Mouse (Mus musculus) CH12.LX (cell line): ENCODE results near the gene Prom2. TPM values are rescaled to one million over a fixed set of nuclear protein-coding genes. Genes with fewer than 3 reads are reported as not detected.

Source experiments
- DNase-seq: peaks from one replicate; pipeline ENCODE4 v3.0.0-alpha.2; 2013; ENCODE audit errors: extremely low read depth
- H3K27ac ChIP-seq: 2 replicates; pipeline ENCODE4 v1.5.1; 2012; ENCODE audit warnings: low read depth, mild to moderate bottlenecking, control low read depth, moderate library complexity; ENCODE audit not compliant: insufficient read depth
- H3K27me3 ChIP-seq: replicated peaks from 2 replicates; pipeline ENCODE3; 2012; ENCODE audit warnings: inconsistent platforms
- H3K36me3 ChIP-seq, 2 experiments: replicated peaks in 1 of 2; 2 replicates each; pipeline versions ENCODE3 to v1.6.1; 2012; ENCODE audit warnings: inconsistent platforms in 1 of 2, low read length in 1 of 2, mild to moderate bottlenecking in 1 of 2, mixed read lengths in 1 of 2, moderate library complexity in 1 of 2; ENCODE audit not compliant: control insufficient read depth in 1 of 2, insufficient read depth in 1 of 2
- H3K4me1 ChIP-seq, 2 experiments: 2 replicates each; pipeline ENCODE4 v1.6.1; 2012; ENCODE audit warnings: inconsistent platforms in 1 of 2, moderate library complexity in 1 of 2; ENCODE audit not compliant: insufficient read depth in 2 of 2, control insufficient read depth in 1 of 2
- H3K4me2 ChIP-seq: 2 replicates; pipeline ENCODE4 v1.6.1; 2012; ENCODE audit warnings: low read depth, mild to moderate bottlenecking, control low read depth; ENCODE audit not compliant: poor library complexity, insufficient read depth, severe bottlenecking
- H3K4me3 ChIP-seq, 3 experiments: fragments of 150-350 bp in 1 of 3; sonication (generic) in 1 of 3; replicated peaks in 1 of 3; 2 replicates each; pipeline versions ENCODE3 to v1.5.1; 2011 to 2012; ENCODE audit warnings: low read depth in 2 of 3, low read length in 2 of 3, mild to moderate bottlenecking in 2 of 3, moderate library complexity in 2 of 3, control low read depth in 1 of 3, improper control_type of control experiment in 1 of 3, inconsistent platforms in 1 of 3, mixed read lengths in 1 of 3; ENCODE audit not compliant: poor library complexity in 1 of 3
- H3K79me2 ChIP-seq: replicated peaks from 2 replicates; pipeline ENCODE4 v1.6.1; 2012; ENCODE audit warnings: mild to moderate bottlenecking, moderate library complexity; ENCODE audit not compliant: control insufficient read depth, poor library complexity, insufficient read depth, severe bottlenecking; ENCODE audit errors: extremely low read depth
- H3K9ac ChIP-seq: 2 replicates; pipeline ENCODE4 v1.6.1; 2012; ENCODE audit warnings: low read depth, mild to moderate bottlenecking, control low read depth, moderate library complexity; ENCODE audit not compliant: insufficient read depth
- H3K9me3 ChIP-seq: replicated peaks from 2 replicates; pipeline ENCODE3; 2012; ENCODE audit warnings: low read length, inconsistent platforms, mixed read lengths
- BHLHE40 ChIP-seq: IDR thresholded peaks from 2 replicates; pipeline ENCODE4 v1.6.1; 2011; ENCODE audit warnings: mild to moderate bottlenecking, low read depth, low read length, improper control_type of control experiment
- CHD1 ChIP-seq: IDR thresholded peaks from 2 replicates; pipeline ENCODE4 v1.6.1; 2012; ENCODE audit warnings: low read depth, low read length, improper control_type of control experiment, inconsistent platforms
- ELF1 ChIP-seq: IDR thresholded peaks from 2 replicates; pipeline ENCODE4 v1.6.1; 2014; ENCODE audit warnings: low read depth, mild to moderate bottlenecking, inconsistent platforms, low read length, improper control_type of control experiment
- ETS1 ChIP-seq: conservative IDR thresholded peaks from 2 replicates; pipeline ENCODE4 v1.6.1; 2012; ENCODE audit warnings: low read depth, mild to moderate bottlenecking, inconsistent platforms, low read length, improper control_type of control experiment, moderate library complexity
- GABPA ChIP-seq: IDR thresholded peaks from 2 replicates; pipeline ENCODE4 v1.6.1; 2012; ENCODE audit warnings: low read depth, low read length, improper control_type of control experiment, inconsistent platforms; ENCODE audit not compliant: insufficient replicate concordance
- JUN ChIP-seq: IDR thresholded peaks from 2 replicates; pipeline ENCODE4 v1.6.1; 2011; ENCODE audit warnings: low read depth, mild to moderate bottlenecking, low read length, improper control_type of control experiment, moderate library complexity; ENCODE audit not compliant: insufficient read depth
- MAX ChIP-seq: IDR thresholded peaks from 2 replicates; pipeline ENCODE4 v1.6.1; 2011; ENCODE audit warnings: low read length, improper control_type of control experiment
- MEF2A ChIP-seq: IDR thresholded peaks from 2 replicates; pipeline ENCODE4 v1.6.1; 2014; ENCODE audit warnings: low read depth, mild to moderate bottlenecking, inconsistent platforms, low read length, improper control_type of control experiment, borderline replicate concordance
- MXI1 ChIP-seq: IDR thresholded peaks from 2 replicates; pipeline ENCODE4 v1.6.1; 2011; ENCODE audit warnings: mild to moderate bottlenecking, low read depth, low read length, improper control_type of control experiment
- MYC ChIP-seq: IDR thresholded peaks from 2 replicates; pipeline ENCODE4 v1.6.1; 2011; ENCODE audit warnings: low read depth, mild to moderate bottlenecking, improper control_type of control experiment, low read length
- NRF1 ChIP-seq: IDR thresholded peaks from 2 replicates; pipeline ENCODE4 v1.6.1; 2014; ENCODE audit warnings: low read depth, mild to moderate bottlenecking, inconsistent platforms, low read length, improper control_type of control experiment, moderate library complexity
- PAX5 ChIP-seq: IDR thresholded peaks from 2 replicates; pipeline ENCODE4 v1.6.1; 2012; ENCODE audit warnings: low read length, inconsistent platforms, mixed read lengths
- POLR2A ChIP-seq: IDR thresholded peaks from 2 replicates; pipeline ENCODE4 v1.6.1; 2011; ENCODE audit warnings: low read depth, mild to moderate bottlenecking, improper control_type of control experiment, low read length
- POLR2AphosphoS2 ChIP-seq: IDR thresholded peaks from 2 replicates; pipeline ENCODE4 v1.6.1; 2011; ENCODE audit warnings: low read depth, low read length, improper control_type of control experiment
- RAD21 ChIP-seq: IDR thresholded peaks from 2 replicates; pipeline ENCODE4 v1.6.1; 2011; ENCODE audit warnings: low read depth, mild to moderate bottlenecking, low read length, improper control_type of control experiment, moderate library complexity
- RCOR1 ChIP-seq: conservative IDR thresholded peaks from 2 replicates; pipeline ENCODE4 v1.6.1; 2012; ENCODE audit warnings: low read depth, mild to moderate bottlenecking, inconsistent platforms, low read length, improper control_type of control experiment
- TCF12 ChIP-seq: IDR thresholded peaks from 2 replicates; pipeline ENCODE4 v1.6.1; 2014; ENCODE audit warnings: low read depth, mild to moderate bottlenecking, inconsistent platforms, low read length, improper control_type of control experiment
- ZMIZ1 ChIP-seq: IDR thresholded peaks from 2 replicates; pipeline ENCODE4 v1.6.1; 2012; ENCODE audit warnings: low read depth, mild to moderate bottlenecking, inconsistent platforms, low read length, improper control_type of control experiment
- ZNF384 ChIP-seq: IDR thresholded peaks from 2 replicates; pipeline ENCODE4 v1.6.1; 2012; ENCODE audit warnings: low read depth, low read length, improper control_type of control experiment, inconsistent platforms
- dilution Hi-C: fragments of 300-500 bp; cut with MboI; formaldehyde crosslinking; loops from 2 replicates; pipeline ENCODE4 v1.14.3; 2020; ENCODE audit warnings: low sequenced_read_pairs; ENCODE audit not compliant: extremely low pct_unique_long_range_greater_than_20kb, extremely low pct_ligation_motif_present
- in situ Hi-C: fragments of 300-500 bp; cut with MboI; formaldehyde crosslinking; loops from 3 replicates; pipeline ENCODE4 v1.14.3; 2019; ENCODE audit warnings: low sequenced_read_pairs, low pct_ligation_motif_present, low pct_unique_long_range_greater_than_20kb, mixed read lengths
- polyA plus RNA-seq: library from polyadenylated mRNA; unstranded; fragments of >175 nt; gene quantifications from 2 replicates; pipeline ENCODE4 v1.2.1, GENCODE M21; 2012; ENCODE audit warnings: low read depth; ENCODE audit not compliant: insufficient read length
- total RNA-seq, 2 experiments: library from RNA; depleted of rRNA; stranded (reverse); fragments of 300-350 nt in 1 of 2; fragments of >200 nt in 1 of 2; gene quantifications; 2 replicates each; pipeline ENCODE4 v1.2.3; 2012 to 2014

Prom2 gene
- total and polyA plus RNA-seq, 3 experiments, result not detected

GRCm38 (mm10) chr2:127498750-127499149, 42.5 kb downstream of the Prom2 start:
- Histone ChIP-seq H3K4me1 (no peaks in the 10 kb centered on the region), H3K9me3 (no peaks in the 10 kb centered on the region), H3K27me3 (peaks cover 90% of the 10 kb centered on the region), H3K9ac (no peak overlapping the region), H3K4me2 (no peak overlapping the region), H3K79me2 (no peaks in the 10 kb centered on the region), H3K36me3 (no peaks in the 10 kb centered on the region), H3K27ac (no peak overlapping the region), H3K4me3 (no peak overlapping the region)
- in situ Hi-C loops (loop anchor here (5.0 to 25.0 kb wide), 2 partner anchors 36 to 189 kb away; no protein-coding TSS in a partner anchor), dilution Hi-C loops (no loop called here)
- no peak for TF ChIP-seq CHD1
- TF ChIP-seq JUN, result no peak
- no peak for TF ChIP-seq MYC
- no peak for TF ChIP-seq GABPA
- TF ChIP-seq ELF1, result no peak
- TF ChIP-seq ETS1, result no peak
- TF ChIP-seq BHLHE40, result no peak
- TF ChIP-seq MEF2A, result no peak
- TF ChIP-seq NRF1, result no peak
- no peak for TF ChIP-seq ZNF384
- no peak for TF ChIP-seq POLR2AphosphoS2
- no peak for TF ChIP-seq PAX5
- DNase-seq, result no peak

DNA sequence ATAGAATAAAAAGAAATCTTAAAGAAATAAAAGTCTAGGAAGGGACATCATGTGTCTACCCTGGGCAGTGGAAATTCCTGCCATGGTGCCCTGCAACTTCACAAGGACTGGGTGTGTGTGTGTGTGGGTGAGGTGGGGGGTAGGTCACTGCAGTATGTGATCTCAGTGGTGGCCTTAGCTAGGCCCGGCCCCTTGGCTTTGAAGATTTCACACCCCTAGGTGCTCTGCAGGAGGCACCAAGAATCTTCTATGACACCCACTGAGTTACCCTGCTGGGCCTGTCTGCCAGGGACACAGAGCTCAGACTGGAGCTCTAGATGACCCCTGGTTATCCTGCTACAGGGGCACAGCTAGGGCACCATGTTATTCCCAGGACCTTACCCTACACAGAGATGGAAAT, 44.9 kb downstream of the Prom2 start:
- Histone ChIP-seq H3K27ac (no peak overlapping the region), H3K4me1 (peaks cover 0 to 5% of the 10 kb centered on the region in 2 experiments; a peak in 1 of 4 replicates), H3K4me2 (no peak overlapping the region), H3K4me3 (no peak overlapping the region), H3K27me3 (peaks cover 90% of the 10 kb centered on the region), H3K36me3 (no peaks in the 10 kb centered on the region), H3K79me2 (no peaks in the 10 kb centered on the region), H3K9ac (no peak overlapping the region), H3K9me3 (no peaks in the 10 kb centered on the region)
- dilution Hi-C loops (no loop called here), in situ Hi-C loops (loop anchor here (5.0 to 25.0 kb wide), 2 partner anchors 34 to 191 kb away; no protein-coding TSS in a partner anchor)
- TF ChIP-seq TCF12, result no peak
- no peak for TF ChIP-seq BHLHE40
- TF ChIP-seq MEF2A, result no peak
- TF ChIP-seq MAX, result no peak
- no peak for TF ChIP-seq RAD21
- no peak for TF ChIP-seq CHD1
- TF ChIP-seq RCOR1, result no peak
- TF ChIP-seq POLR2A, result no peak
- no peak for TF ChIP-seq ZMIZ1
- no peak for TF ChIP-seq MXI1
- no peak for DNase-seq
